Comparison of ENCODE assay signal across 8 mouse cellular contexts in genomic region chr6:122742228-122742899, GRCm38 (mm10). TPM values are rescaled to one million over a fixed set of nuclear protein-coding genes. Genes with fewer than 3 reads are reported as not detected.
DNase-seq lines count a peak whose midpoint lies in the region; ATAC-seq and TF ChIP-seq lines count a peak whose summit lies in the region.

No protein-coding gene starts in this region.

- DNase-seq in 416B (ENCODE audit: low read depth): peak; percentile 99
- peak; percentile 75 for DNase-seq in Muller cell, postnatal 12 days (ENCODE audit: inconsistent ontology term)
- DNase-seq in embryo, embryonic 10.5 days (ENCODE audit: low spot score): peak; percentile 78
- no peak for DNase-seq in heart, postnatal 0 days (ENCODE audit: low spot score)
- peak; percentile 47 to 59 for DNase-seq in layer of hippocampus, postnatal 10 days (ENCODE audit: low spot score in 2 of 2)
- DNase-seq in retina, embryonic 14.5 days (ENCODE audit: low spot score): peak; percentile 57
- DNase-seq in c-Kit-positive CD71-positive TER-119-positive erythroid progenitor cells, embryonic 14.5 days (ENCODE audit: low spot score): no peak

- ATAC-seq in heart, postnatal 0 days (ENCODE audit: insufficient read depth, low read depth): no peak
- peak; percentile 34; the same call in 1 of the 2 replicates for ATAC-seq in lung, embryonic 16.5 days (ENCODE audit: low read depth)

- peak overlapping the region; percentile 96 for H3K4me2 ChIP-seq in heart, postnatal 0 days (ENCODE audit: low read depth, low read length)
- peak overlapping the region; percentile 73 for H3K4me2 ChIP-seq in lung, embryonic 16.5 days (ENCODE audit: low read depth, low read length)

- peak overlapping the region; percentile 64 for H3K4me3 ChIP-seq in heart, postnatal 0 days (ENCODE audit: low read depth, low read length)
- H3K4me3 ChIP-seq in lung, embryonic 16.5 days (ENCODE audit: low read length): peak overlapping the region; percentile 55

- no peaks in the 10 kb centered on the region for H3K27me3 ChIP-seq in heart, postnatal 0 days (ENCODE audit: control insufficient read depth, insufficient read depth, low read length)
- H3K27me3 ChIP-seq in lung, embryonic 16.5 days (ENCODE audit: control insufficient read depth, insufficient read depth, low read depth, low read length): peaks cover 10% of the 10 kb centered on the region

- H3K9ac ChIP-seq in heart, postnatal 0 days (replicated peaks; ENCODE audit: low read depth, low read length): peak overlapping the region; percentile 55
- H3K9ac ChIP-seq in lung, embryonic 16.5 days (ENCODE audit: low read length): peak overlapping the region; percentile 50

- H3K4me1 ChIP-seq in heart, postnatal 0 days (ENCODE audit: control insufficient read depth, insufficient read depth): peaks cover 10% of the 10 kb centered on the region; the same call in 1 of the 2 replicates
- peaks cover 2% of the 10 kb centered on the region; the same call in 1 of the 2 replicates for H3K4me1 ChIP-seq in lung, embryonic 16.5 days (replicated peaks; ENCODE audit: control insufficient read depth, insufficient read depth, low read length)

- H3K9me3 ChIP-seq in heart, postnatal 0 days (replicated peaks; ENCODE audit: control insufficient read depth, low read length): no peaks in the 10 kb centered on the region
- no peaks in the 10 kb centered on the region for H3K9me3 ChIP-seq in lung, embryonic 16.5 days (ENCODE audit: control insufficient read depth, low read length)

- no peaks in the 10 kb centered on the region for H3K36me3 ChIP-seq in heart, postnatal 0 days (replicated peaks; ENCODE audit: control insufficient read depth, insufficient read depth, low read length)
- H3K36me3 ChIP-seq in lung, embryonic 16.5 days (ENCODE audit: control insufficient read depth, insufficient read depth, low read length): no peaks in the 10 kb centered on the region

- no peak overlapping the region for H3K27ac ChIP-seq in heart, postnatal 0 days (ENCODE audit: low read depth)
- no peak overlapping the region for H3K27ac ChIP-seq in lung, embryonic 16.5 days (ENCODE audit: low read length)

- WGBS in heart, postnatal 0 days: under 1% methylated on average over 23 of the region's 23 CpGs
- WGBS in lung, embryonic 16.5 days: 0% methylated on average over 23 of the region's 23 CpGs

- no peak for TF ChIP-seq EP300 in heart, postnatal 0 days (IDR thresholded peaks at IDR 0.05; ENCODE audit: low read depth)

- TF ChIP-seq CTCF in heart, postnatal 0 days (IDR thresholded peaks at IDR 0.05; ENCODE audit: low read depth): no peak

RNA-seq across cellular contexts. Expression of gene Nanog, which starts 35.1 kb away (rescaled TPM):
- total RNA-seq in heart, postnatal 0 days (2014; rRNA removed; ENCODE audit: low replicate concordance): 0.73 and 1.3 TPM in 2 replicates
- polyA plus RNA-seq in heart, postnatal 0 days (2015; fragmentation: Nextera tagmentation; extraction: Ambion mirVana): 0.47 and 0.61 TPM in 2 replicates
- total RNA-seq in layer of hippocampus, postnatal 10 days (2021): not detected
- polyA plus RNA-seq in lung, embryonic 16.5 days (2015; fragmentation: Nextera tagmentation; extraction: Ambion mirVana): 0.28 and 0.54 TPM in 2 replicates

RNA-seq across cellular contexts. Expression of gene Slc2a3, which starts 59.1 kb away (rescaled TPM):
- total RNA-seq in heart, postnatal 0 days (2014; rRNA removed; ENCODE audit: low replicate concordance): 21.4 and 21.6 TPM in 2 replicates
- 1.7 and 1.8 TPM in 2 replicates for polyA plus RNA-seq in heart, postnatal 0 days (2015; fragmentation: Nextera tagmentation; extraction: Ambion mirVana)
- total RNA-seq in layer of hippocampus, postnatal 10 days (2021): 100 to 1,000 TPM in 1 of 2 experiments, 10 to 100 TPM in 1; 99.1 to 117 TPM
- 6.9 and 7.5 TPM in 2 replicates for polyA plus RNA-seq in lung, embryonic 16.5 days (2015; fragmentation: Nextera tagmentation; extraction: Ambion mirVana)

Comparison
In these comparisons a context has a peak if more than half of its experiments do, and no peak if none do; other contexts are left out.
1. DNase-seq: peak in 416B (single experiment), Muller cell, postnatal 12 days (single experiment), embryo, embryonic 10.5 days (single experiment), layer of hippocampus, postnatal 10 days (2 of 2) and retina, embryonic 14.5 days (single experiment); none in heart, postnatal 0 days (single experiment) and c-Kit-positive CD71-positive TER-119-positive erythroid progenitor cells, embryonic 14.5 days (single experiment).